Mouse (Mus musculus) layer of hippocampus, postnatal 14 days (tissue): ENCODE results near the gene Adgrg6. TPM values are rescaled to one million over a fixed set of nuclear protein-coding genes. Genes with fewer than 3 reads are reported as not detected.

ENCODE experiments used
- DNase-seq, 2 experiments: peaks; one replicate each; pipeline ENCODE4 v3.0.0; 2021 to 2022; ENCODE audit warnings: low spot score in 2 of 2, mixed read lengths in 1 of 2
- total RNA-seq, 2 experiments: library from RNA; stranded (reverse); gene quantifications; 2 replicates each; pipeline ENCODE4 v1.2.3; 2021

Gene Adgrg6
- total RNA-seq, 2 experiments from 2014 or later, result 1.8 to 2.0 TPM

GRCm38 (mm10) chr10:14495204-14495603 is 50.3 kb downstream of the Adgrg6 start:
- DNase-seq, result no peak

- DNase-seq, result no peak
Measured at GRCm38 (mm10) chr10:14491838-14492237, 53.6 kb downstream of the Adgrg6 start.

DNA sequence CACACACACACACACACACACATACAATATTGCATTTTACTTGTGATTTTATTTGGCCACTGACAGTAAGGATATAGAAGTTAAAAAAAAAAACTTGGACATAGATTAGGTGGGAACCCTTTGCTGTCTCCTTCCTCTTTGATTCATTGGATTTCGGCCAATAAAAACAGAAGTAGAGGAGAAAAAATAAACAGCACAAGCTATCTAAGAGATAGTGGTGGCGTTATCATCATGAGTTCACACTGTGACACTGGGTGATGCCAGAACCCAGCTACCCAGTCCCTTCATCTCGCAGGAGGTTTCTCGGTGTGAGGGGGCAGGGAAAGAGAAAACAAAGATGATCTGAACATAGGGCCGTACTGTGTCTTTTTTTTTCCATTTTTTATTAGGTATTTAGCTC is 62.2 kb downstream of the Adgrg6 start:
- DNase-seq, result no peak

- peak; percentile 31 to 51 for DNase-seq
Measured at GRCm38 (mm10) chr10:14482483-14482882, 63.0 kb downstream of the Adgrg6 start.

DNA sequence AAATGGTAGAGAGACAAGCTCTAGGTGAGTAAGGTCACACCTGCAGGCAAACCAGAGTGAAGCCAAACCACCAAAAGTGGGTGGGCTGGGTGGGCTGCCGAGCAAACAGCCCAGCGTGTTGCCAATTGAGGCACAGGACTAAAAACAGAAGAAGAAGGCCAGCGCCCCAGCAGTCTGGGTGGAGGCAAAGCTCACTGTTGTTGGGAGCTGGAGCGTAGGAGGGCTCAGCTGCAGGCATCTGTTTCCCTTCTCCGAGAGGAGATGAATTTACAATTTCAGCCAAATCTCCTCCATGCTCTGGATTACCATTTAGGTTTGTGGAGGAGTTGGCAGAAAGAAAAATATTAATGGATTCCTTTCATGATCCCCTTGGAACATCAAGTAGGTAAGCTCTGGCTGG is 64.5 kb downstream of the Adgrg6 start:
- DNase-seq, result no peak

GRCm38 (mm10) chr10:14476393-14476792 is 69.1 kb downstream of the Adgrg6 start:
- DNase-seq, result no peak

DNA sequence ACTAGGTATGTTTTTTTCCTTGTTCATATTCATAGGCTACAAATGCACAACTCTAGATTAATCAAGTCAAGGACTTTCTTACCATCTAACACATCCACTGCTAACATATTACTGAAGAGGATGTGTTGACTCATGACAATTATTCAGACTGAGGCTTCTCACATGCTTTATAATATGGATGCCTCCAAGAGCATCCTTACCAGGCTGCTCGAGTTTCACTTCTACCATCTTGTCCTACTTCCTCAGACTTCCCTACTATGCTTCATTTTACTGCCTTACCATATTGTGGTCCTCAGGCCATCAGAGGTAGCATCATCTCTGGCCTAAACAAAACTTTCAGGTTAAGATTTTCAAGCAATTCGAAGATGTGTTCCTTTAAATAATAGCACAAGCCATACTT is 69.8 kb downstream of the Adgrg6 start:
- DNase-seq, result no peak

GRCm38 (mm10) chr10:14474541-14475305 is 70.7 kb downstream of the Adgrg6 start:
- DNase-seq, result no peak

DNA sequence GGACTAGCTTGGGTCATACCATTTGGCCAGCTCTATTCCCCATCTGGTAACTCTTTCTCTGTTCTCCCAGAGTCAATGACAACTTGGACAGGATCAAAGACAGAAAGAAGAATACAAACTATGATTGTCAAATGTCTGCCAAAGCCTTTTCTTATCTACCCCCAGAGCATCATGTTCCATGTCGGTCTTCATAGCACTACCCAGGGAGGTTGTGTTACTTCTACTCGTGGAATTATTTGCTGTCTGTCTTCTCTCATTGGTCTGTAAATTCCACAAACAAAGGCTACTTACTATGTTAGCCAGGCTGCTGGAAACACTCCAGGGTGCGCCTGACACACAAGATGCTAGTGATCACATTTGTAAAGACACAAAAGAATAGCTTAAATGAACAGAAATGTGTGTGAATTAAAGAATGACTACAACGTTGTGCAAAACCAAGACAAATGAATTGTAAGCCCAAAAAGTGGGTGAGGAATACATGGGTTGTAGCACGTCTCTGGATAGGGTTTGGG is 74.4 kb downstream of the Adgrg6 start:
- no peak for DNase-seq

DNA sequence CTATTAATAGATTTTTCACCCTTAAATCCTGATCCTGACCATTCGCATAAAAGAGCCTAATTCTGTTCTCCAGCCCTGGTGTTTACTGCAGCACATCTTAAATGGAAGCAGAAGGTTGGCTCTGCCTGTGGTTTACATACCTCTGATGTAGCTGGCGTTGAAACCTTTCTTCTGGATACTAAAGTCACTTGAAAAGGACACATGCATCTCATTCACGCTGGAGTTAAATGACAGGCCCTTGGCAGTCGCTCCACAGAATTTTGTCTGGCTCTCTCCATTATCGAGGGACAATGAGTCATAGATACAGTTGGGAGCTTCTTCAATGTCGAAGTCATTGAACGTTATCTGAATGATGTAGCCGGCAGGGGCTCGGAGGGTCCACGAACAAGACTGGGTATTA is 76.8 kb downstream of the Adgrg6 start:
- no peak for DNase-seq

DNA sequence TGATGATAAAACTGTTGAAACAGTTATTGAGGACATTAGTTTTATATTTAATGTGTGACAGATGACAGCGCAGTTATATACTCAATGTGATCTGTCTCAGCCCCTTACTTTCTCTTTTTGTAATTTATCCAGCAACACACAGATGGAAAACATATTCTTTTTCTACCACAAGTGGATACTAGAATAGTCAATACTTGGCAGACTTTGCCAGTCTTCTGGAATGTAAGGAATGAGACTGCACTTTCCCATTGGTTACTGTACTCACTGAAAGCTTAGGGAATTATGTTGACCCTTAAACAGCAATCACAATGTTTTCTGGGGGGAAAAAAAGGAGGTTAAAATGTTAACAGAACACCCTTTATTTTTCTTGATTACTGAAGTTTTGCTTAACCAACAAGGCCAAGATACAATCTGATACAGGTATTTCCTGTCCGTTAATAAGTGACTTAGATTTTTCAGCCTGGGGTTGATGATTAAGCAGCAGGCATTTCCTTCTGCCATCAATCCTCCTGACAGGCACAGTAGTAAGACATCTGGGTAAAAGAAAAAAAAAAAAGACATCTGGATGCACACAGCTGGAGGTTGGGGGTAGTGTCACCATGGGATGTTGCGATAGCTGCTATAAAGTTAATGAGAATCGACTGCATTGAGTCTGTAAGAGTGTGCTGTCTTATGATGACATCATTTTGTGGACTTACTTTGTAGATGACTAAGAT is 81.5 kb downstream of the Adgrg6 start:
- no peak for DNase-seq

DNA sequence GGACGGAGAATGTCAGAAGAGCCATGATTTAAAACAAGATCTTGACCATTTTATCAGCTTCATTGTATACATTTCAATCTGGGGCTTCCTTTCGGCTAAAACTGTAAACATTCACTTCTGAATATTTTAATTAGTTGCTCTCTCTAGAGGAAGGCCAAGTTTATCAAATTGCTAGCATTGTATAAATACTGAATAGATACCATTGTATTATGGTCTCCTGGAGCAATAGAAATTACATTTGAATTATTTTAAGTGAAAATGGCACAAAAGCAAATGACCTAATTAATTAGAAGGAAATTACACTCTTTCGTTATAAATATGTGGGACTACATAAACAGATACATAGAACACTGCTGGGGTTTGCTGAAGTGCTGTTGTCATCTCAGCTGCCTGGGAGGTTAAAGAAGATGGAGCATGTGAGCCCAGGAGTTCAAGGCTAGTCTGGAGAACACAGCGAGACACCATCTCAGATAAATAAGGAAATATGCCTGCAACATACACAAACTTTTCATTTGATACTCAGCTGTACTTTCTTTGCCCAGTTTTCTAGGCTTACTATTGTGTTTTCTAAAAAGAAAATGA is 84.4 kb downstream of the Adgrg6 start:
- no peak for DNase-seq

DNA sequence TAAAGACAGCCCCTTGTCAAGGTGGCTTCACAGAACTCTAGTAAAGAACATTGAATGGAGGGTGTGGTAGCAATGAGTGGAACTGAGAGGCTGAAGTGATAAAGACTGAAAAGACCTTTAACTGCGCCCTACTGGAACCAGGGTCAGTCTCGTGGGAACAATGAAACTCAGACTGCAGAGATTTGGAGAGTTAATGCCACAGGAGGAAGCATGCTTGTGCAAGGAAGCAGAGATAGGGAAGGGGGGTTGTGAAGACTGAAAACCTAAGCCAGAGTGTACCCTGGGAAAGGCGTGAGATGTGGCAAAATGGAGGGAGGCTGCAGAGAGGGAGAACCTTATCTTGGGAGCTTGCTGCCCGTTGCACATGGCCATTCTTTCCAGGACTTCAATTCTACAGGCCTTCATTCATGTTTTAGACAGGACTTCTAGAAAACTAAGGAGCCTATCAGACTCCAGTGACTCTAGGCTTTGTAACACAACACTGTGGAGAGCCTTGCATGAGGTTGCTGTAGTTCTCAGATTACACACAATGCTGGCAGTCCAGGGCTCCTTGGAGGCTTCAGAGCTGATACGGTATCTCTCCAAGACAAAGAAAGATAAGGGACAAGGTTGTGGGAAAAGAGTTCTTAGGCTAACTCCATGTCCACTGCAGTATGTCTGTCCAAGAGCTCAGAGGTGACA is 85.1 kb downstream of the Adgrg6 start:
- DNase-seq, result no peak

GRCm38 (mm10) chr10:14459819-14460218 is 85.6 kb downstream of the Adgrg6 start:
- no peak for DNase-seq

DNA sequence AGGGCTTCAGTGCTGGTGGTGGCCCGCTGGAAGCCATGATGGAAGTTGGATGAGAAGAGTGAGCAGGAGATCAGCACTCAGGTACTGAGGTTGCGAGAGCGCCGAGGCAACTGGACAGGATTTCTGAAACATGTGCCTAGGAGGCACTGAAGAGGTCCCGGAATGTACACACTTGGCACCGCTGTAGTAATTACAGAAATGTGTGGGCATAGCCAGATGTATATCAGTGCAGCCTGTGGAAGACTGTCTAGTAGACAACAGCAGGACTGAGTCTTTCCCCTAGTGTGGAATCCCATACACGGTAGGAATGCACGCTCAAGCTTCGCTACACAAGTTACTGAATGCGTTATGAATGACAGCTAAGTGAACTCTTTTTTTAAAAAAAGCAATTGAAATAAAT is 86.1 kb downstream of the Adgrg6 start:
- no peak for DNase-seq

- no peak for DNase-seq
Measured at GRCm38 (mm10) chr10:14454481-14454880, 91.0 kb downstream of the Adgrg6 start.

- DNase-seq, result peak; percentile 1 to 45
Measured at GRCm38 (mm10) chr10:14451811-14452210, 93.6 kb downstream of the Adgrg6 start.

- DNase-seq, result no peak
Measured at GRCm38 (mm10) chr10:14450073-14450472, 95.4 kb downstream of the Adgrg6 start.

DNA sequence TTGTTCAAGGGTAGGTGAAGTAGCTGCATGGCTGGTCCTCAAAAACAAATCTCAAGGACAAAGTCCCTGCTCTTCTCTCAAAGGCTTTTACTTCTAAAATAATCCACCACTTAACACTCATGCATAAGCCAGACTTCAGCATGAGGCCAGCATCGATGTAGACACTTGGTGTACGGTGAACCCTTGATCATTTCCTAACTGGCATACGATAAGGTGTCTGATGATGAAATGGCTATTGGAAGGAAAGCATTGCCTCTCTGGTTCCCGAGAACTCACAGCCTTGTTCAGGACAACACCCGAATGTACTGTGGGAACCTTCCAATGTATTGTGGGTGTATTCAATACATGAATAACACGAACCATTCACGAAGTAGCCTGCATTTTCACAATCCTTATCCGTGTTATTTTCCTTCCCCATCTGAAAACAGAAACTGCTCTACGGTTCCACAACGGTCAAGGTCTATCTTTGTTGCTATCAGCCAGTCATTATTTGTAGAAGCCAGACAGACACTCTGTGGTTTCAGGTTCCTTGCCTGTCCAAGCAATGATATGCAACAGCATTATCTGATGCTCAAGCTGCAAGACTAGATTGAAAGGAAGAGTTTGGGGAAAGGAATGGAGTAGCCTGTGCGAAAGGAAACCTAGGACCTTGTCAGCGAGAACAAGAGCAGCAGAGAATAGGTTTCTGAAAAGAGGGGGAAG is 99.7 kb downstream of the Adgrg6 start:
- no peak for DNase-seq

GRCm38 (mm10) chr10:14440860-14441579 is 104.4 kb downstream of the Adgrg6 start:
- DNase-seq, result no peak
